Mouse (Mus musculus) urinary bladder, postnatal 36 days (tissue): ENCODE results near the gene Shisa3.

Experiments used
- DNase-seq, 2 experiments: peaks; one replicate each; pipeline ENCODE4 v3.0.0; 2022; ENCODE audit warnings: low spot score in 2 of 2, mixed read lengths in 1 of 2

Gene Shisa3

GRCm38 (mm10) chr5:67633138-67633782 is 25.6 kb downstream of the Shisa3 start:
- DNase-seq, result no peak

GRCm38 (mm10) chr5:67633831-67634268 is 26.2 kb downstream of the Shisa3 start:
- DNase-seq, result no peak

- DNase-seq, result no peak
Measured at GRCm38 (mm10) chr5:67634339-67634738, 26.7 kb downstream of the Shisa3 start.

- DNase-seq, result no peak
Measured at GRCm38 (mm10) chr5:67640596-67641312, 33.1 kb downstream of the Shisa3 start.

- no peak for DNase-seq
Measured at GRCm38 (mm10) chr5:67641406-67642120, 33.9 kb downstream of the Shisa3 start.

GRCm38 (mm10) chr5:67643537-67644255 is 36.0 kb downstream of the Shisa3 start:
- no peak for DNase-seq

- DNase-seq, result no peak
Measured at GRCm38 (mm10) chr5:67646756-67647529, 39.3 kb downstream of the Shisa3 start.

GRCm38 (mm10) chr5:67647568-67647967 is 39.9 kb downstream of the Shisa3 start:
- no peak for DNase-seq

- no peak for DNase-seq
Measured at GRCm38 (mm10) chr5:67649156-67649555, 41.5 kb downstream of the Shisa3 start.

GRCm38 (mm10) chr5:67650021-67650420 is 42.3 kb downstream of the Shisa3 start:
- DNase-seq, result no peak

GRCm38 (mm10) chr5:67652468-67652867 is 44.8 kb downstream of the Shisa3 start:
- DNase-seq, result no peak

GRCm38 (mm10) chr5:67653543-67653942 is 45.9 kb downstream of the Shisa3 start:
- DNase-seq, result no peak

- no peak for DNase-seq
Measured at GRCm38 (mm10) chr5:67654572-67654971, 46.9 kb downstream of the Shisa3 start.

- DNase-seq, result no peak
Measured at GRCm38 (mm10) chr5:67655696-67656519, 48.2 kb downstream of the Shisa3 start.

GRCm38 (mm10) chr5:67656821-67657259 is 49.2 kb downstream of the Shisa3 start:
- no peak for DNase-seq

- no peak for DNase-seq
Measured at GRCm38 (mm10) chr5:67659864-67660263, 52.2 kb downstream of the Shisa3 start.

GRCm38 (mm10) chr5:67662715-67663114 is 55.0 kb downstream of the Shisa3 start:
- DNase-seq, result no peak

- no peak for DNase-seq
Measured at GRCm38 (mm10) chr5:67669436-67669896, 61.8 kb downstream of the Shisa3 start.

GRCm38 (mm10) chr5:67670158-67670557 is 62.5 kb downstream of the Shisa3 start:
- no peak for DNase-seq

- no peak for DNase-seq
Measured at GRCm38 (mm10) chr5:67673008-67673407, 65.3 kb downstream of the Shisa3 start.
